Mouse (Mus musculus): Measurements from ENCODE around the gene Stag3.

GRCm38 (mm10) chr5:138258078-138258477 is 22.0 kb upstream of the Stag3 start:
- TF ChIP-seq POLR2A (IDR thresholded peaks at IDR 0.05; ENCODE audit: insufficient read depth, low read length) (no peak), EP300 (IDR thresholded peaks at IDR 0.05; ENCODE audit: insufficient read depth, low read depth, low read length) (no peak), CTCF (IDR thresholded peaks at IDR 0.05; ENCODE audit: low read depth, low read length) (no peak)
